Mouse (Mus musculus) embryonic facial prominence, embryonic 11.5 days (tissue): Measurements from ENCODE around the gene Ddx54. TPM values are rescaled to one million over a fixed set of nuclear protein-coding genes. Genes with fewer than 3 reads are reported as not detected.
A peak's percentile ranks its signal among the peaks of the same experiment; 100 is the strongest.

Experiments used
- ATAC-seq: fragments of 200-750 bp; cut with Nextera tagmentation; replicated peaks from 2 replicates; pipeline ENCODE4 v1.8.0; 2017; ENCODE audit warnings: low read depth; ENCODE audit not compliant: insufficient number of reproducible peaks, low FRiP score, low TSS enrichment
- DNase-seq: peaks from one replicate; pipeline ENCODE4 v3.0.0-alpha.2; 2015; ENCODE audit warnings: low spot score
- H3K27ac ChIP-seq: fragments of 300-500 bp; sonication (generic); replicated peaks from 2 replicates; pipeline ENCODE4 v1.5.1; 2014; ENCODE audit warnings: mild to moderate bottlenecking, low read depth, low read length, control low read depth
- H3K27me3 ChIP-seq: fragments of 300-500 bp; sonication (generic); 2 replicates; pipeline ENCODE4 v1.6.1; 2014; ENCODE audit warnings: mild to moderate bottlenecking, low read length, moderate library complexity, mixed read lengths; ENCODE audit not compliant: control insufficient read depth, insufficient read depth
- H3K36me3 ChIP-seq: fragments of 300-500 bp; sonication (generic); replicated peaks from 2 replicates; pipeline ENCODE4 v1.6.1; 2014; ENCODE audit warnings: low read depth, mild to moderate bottlenecking, low read length, moderate library complexity, mixed read lengths; ENCODE audit not compliant: control insufficient read depth, insufficient read depth
- H3K4me1 ChIP-seq: fragments of 300-500 bp; sonication (generic); 2 replicates; pipeline ENCODE4 v1.6.1; 2014; ENCODE audit warnings: low read length, mixed read lengths; ENCODE audit not compliant: control insufficient read depth, insufficient read depth
- H3K4me2 ChIP-seq: fragments of 300-500 bp; sonication (generic); 2 replicates; pipeline ENCODE4 v1.6.1; 2014; ENCODE audit warnings: low read depth, mild to moderate bottlenecking, control low read depth, low read length, moderate library complexity
- H3K4me3 ChIP-seq: fragments of 300-500 bp; sonication (generic); 2 replicates; pipeline ENCODE4 v1.5.1; 2014; ENCODE audit warnings: low read depth, low read length, control low read depth
- H3K9ac ChIP-seq: fragments of 300-500 bp; sonication (generic); replicated peaks from 2 replicates; pipeline ENCODE4 v1.6.1; 2014; ENCODE audit warnings: mild to moderate bottlenecking, control low read depth, low read length
- H3K9me3 ChIP-seq: fragments of 300-500 bp; sonication (generic); replicated peaks from 2 replicates; pipeline ENCODE4 v1.6.1; 2016; ENCODE audit warnings: mild to moderate bottlenecking, low read length, inconsistent platforms, mixed read lengths; ENCODE audit not compliant: control insufficient read depth
- WGBS: fragments of 180-500 bp; shearing (Covaris S2); extraction: QIAGEN DNeasy Blood & Tissue Kit; methylation state at CpG from one replicate; pipeline ENCODE4 v1.1.7; 2014; 5-methylcytosine and 5-hydroxymethylcytosine counted together
- polyA plus RNA-seq: library from polyadenylated mRNA; unstranded; fragments of >200 nt; fragmentation: Nextera tagmentation; extraction: Ambion mirVana; gene quantifications from 2 replicates; pipeline ENCODE4 v1.2.1, GENCODE M21; 2014

The Ddx54 gene
- polyA plus RNA-seq, 1 experiment from 2014 or later, result 28.9 TPM

DNA sequence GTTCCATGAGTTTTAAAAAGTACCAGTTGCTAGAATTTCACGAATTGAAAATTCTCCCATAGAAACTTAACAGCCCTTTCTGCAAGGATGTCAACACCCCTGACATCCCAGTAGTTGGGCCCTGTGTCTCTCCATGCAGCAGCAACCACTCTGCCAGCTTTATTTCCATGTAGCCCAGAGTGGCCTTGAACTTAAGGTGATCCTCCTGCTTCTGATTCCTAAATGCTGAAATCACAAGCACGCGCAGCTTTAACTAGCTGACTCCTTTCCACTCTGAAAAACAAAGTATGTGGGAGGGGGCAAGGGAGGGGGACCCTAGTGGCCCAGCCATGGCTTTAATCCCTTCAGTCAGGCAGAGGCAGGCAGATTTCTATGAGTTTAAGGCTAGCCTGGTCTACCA is 5.2 kb upstream of the Ddx54 start:
- H3K36me3 ChIP-seq, result no peaks in the 10 kb centered on the region
- DNase-seq, result no peak
- ATAC-seq, result no peak
- no peak overlapping the region for H3K27ac ChIP-seq
- H3K4me1 ChIP-seq, result peaks cover 3% of the 10 kb centered on the region
- WGBS, result 76% methylated on average over 3 of the region's 3 CpGs
- no peak overlapping the region for H3K4me3 ChIP-seq
- no peak overlapping the region for H3K9ac ChIP-seq
- H3K27me3 ChIP-seq, result no peaks in the 10 kb centered on the region
- H3K4me2 ChIP-seq, result no peak overlapping the region
- H3K9me3 ChIP-seq, result no peaks in the 10 kb centered on the region

DNA sequence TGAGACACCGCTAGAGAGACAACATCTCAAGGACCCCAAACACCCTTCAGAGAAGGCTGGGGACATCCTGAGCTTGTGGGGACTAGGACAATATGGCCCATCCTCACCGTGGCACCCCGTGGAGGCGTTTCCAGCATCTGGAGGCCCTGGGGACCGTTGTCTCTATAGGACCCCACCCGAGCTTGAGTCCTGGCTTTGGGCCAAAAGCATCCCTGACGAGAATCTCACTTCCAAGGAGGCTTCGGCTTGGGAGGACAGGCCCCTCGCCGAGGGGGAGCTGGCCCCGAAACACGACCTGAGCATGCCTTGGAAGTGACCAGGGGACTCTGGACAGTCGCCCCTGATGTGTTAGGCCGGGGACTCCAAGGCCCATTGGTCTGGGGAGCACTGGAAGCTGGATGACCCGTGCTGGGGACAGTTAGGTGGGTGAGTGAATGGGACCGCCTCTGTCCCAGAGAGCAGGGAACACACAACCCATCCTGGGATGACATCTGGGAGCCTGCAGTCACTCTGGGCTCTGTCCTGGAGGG is 3.2 kb upstream of the Ddx54 start:
- no peak overlapping the region for H3K4me2 ChIP-seq

DNA sequence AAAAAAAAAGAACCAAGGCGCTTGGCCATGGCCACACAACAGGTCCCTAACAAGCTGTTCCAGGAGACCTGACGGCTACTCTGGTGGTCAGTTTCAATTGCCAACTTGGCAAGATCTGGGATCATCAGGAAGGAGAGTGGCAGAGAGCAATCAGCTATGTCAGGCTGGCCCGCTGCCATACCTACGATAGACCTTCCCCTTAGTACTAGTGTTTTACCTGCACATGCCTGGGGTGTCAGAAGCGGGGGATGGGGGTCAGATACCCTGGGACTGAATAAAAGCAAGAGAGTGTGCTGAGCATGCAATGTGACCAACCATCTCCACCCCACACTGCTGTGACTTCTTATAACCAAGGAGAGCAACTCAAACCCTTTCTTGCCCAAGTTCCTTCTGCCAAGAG is 1.6 kb upstream of the Ddx54 start:
- Histone ChIP-seq H3K4me3 (no peak overlapping the region), H3K4me2 (no peak overlapping the region), H3K27ac (no peak overlapping the region), H3K27me3 (no peaks in the 10 kb centered on the region), H3K4me1 (peaks cover 3% of the 10 kb centered on the region), H3K9ac (no peak overlapping the region; the same call in 1 of the 2 replicates), H3K36me3 (no peaks in the 10 kb centered on the region), H3K9me3 (no peaks in the 10 kb centered on the region)
- DNase-seq (no peak), ATAC-seq (no peak)
- WGBS, result 94% methylated on average over 5 of the region's 5 CpGs

More for the DNA sequence above, 3.2 kb upstream of the Ddx54 start:
- DNase-seq, result no peak
- peaks cover 3% of the 10 kb centered on the region for H3K4me1 ChIP-seq
- no peak overlapping the region for H3K9ac ChIP-seq
- WGBS, result 90% methylated on average over 16 of the region's 16 CpGs
- H3K27ac ChIP-seq, result no peak overlapping the region
- H3K36me3 ChIP-seq, result no peaks in the 10 kb centered on the region
- ATAC-seq, result no peak
- no peaks in the 10 kb centered on the region for H3K27me3 ChIP-seq
- H3K9me3 ChIP-seq, result no peaks in the 10 kb centered on the region
- H3K4me3 ChIP-seq, result no peak overlapping the region

DNA sequence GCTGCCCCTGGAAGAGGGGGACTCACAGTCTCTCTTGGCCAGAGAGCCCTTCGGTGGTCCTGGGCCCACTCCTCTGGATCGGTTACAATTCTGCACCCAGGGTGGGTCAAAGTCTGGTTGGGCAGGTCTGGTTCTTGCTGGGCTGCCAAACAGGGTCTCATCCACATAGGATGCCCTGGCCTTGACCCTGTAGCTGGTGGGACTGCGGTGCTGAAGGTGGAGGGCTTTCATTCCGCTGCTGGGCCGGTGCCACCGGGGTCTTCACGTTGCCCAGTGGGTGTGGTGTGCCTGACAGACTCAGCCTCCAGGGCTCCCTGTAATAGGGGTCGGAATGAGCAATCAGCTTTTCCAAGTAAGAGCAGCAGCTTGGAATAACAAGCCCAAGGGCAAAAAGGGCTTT is 1.1 kb upstream of the Ddx54 start:
- Histone ChIP-seq H3K36me3 (no peaks in the 10 kb centered on the region), H3K27ac (no peak overlapping the region), H3K4me2 (peak overlapping the region; percentile 79), H3K4me3 (peak overlapping the region; percentile 75), H3K27me3 (no peaks in the 10 kb centered on the region), H3K4me1 (peaks cover 3% of the 10 kb centered on the region), H3K9ac (peak overlapping the region; percentile 43; the same call in 1 of the 2 replicates), H3K9me3 (no peaks in the 10 kb centered on the region)
- DNase-seq (no peak), ATAC-seq (no peak)
- 44% methylated on average over 8 of the region's 8 CpGs for WGBS

DNA sequence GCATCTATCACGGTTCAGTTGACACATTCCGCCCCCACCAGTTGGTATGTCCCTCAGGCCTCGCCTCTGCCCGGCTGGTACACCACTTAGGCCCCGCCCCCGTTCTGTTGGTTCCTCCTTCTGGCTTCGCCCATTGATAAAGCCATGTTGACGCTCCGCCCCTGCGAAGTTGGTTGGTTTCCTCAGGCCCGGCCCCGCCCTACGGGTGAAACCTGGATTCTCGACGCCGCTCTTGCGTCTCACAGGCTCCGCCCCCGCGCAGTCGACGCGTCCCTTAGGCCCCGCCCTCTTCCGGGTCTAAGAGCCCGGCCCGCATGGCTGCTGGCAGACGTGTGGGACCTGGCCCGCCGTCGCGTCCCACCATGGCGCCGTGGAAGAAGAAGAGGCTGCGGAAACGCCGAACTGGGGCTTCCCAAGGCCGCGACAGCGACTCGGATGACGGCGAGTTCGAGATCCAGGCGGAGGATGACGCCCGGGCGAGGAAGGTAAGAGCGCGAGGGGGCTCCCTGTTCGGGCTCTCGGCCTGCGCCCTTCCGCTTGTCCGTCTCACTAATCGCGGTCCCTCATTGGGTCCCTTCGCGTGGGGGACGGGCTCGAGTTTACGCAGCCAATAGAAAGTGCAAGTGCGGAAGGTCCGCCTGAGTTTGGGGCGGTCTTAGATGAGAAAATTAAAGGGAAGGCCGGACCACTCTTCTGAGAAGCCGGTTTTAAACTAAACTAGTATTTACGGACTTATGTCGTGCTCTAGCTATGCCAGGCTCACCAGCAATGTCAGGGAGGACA is 474 bp downstream of the Ddx54 start:
- Histone ChIP-seq H3K4me1 (peaks cover 3% of the 10 kb centered on the region), H3K36me3 (no peaks in the 10 kb centered on the region; the same call in none of the 2 replicates), H3K4me3 (peak overlapping the region; percentile 75), H3K9me3 (no peaks in the 10 kb centered on the region), H3K27me3 (no peaks in the 10 kb centered on the region), H3K4me2 (peak overlapping the region; percentile 79), H3K9ac (peak overlapping the region; percentile 67), H3K27ac (no peak overlapping the region; the same call in 1 of the 2 replicates)
- WGBS, result under 1% methylated on average over 69 of the region's 69 CpGs
- ATAC-seq, result peak; percentile 88
- peak; percentile 100 for DNase-seq

DNA sequence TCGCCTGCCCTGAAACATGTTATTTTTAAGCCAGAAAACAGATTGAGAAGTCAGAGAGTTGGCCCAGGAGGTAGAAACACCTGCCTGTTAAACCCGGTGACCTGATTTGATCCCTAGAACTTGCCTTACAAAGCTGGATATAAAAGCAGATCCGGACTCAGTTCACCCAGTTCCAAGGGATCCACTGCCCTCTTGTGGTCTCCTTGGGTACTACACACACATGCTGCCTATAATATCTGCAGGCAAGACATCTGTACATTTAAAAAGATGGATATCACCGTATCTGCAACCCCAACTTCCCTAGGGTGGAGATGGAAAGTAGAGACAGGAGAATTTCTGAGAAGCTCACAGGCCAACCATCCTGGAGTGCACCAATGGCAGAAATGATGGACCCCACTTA is 3.4 kb downstream of the Ddx54 start:
- peaks cover 7% of the 10 kb centered on the region for H3K36me3 ChIP-seq

DNA sequence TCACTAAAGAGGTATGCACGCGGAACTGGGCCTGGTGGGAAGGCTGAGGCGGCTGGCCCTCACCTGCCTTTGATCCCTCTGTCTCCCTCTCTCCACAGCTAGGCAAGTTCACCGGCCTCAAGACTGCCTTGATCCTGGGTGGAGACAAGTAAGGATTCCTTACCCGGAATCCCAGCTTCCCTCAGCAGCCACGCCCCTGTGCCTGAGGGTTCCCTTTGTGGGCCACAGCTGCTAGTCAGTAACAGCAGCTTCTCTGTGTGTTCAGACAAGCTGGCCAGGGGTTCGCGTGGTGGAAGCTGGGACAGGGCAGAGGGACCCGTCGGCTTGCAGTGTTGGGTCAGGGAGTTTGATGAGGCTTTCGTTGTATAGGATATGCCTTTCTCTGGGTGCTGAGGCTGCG is 6.2 kb downstream of the Ddx54 start:
- Histone ChIP-seq H3K9ac (no peak overlapping the region), H3K27me3 (no peaks in the 10 kb centered on the region), H3K4me3 (no peak overlapping the region), H3K27ac (no peak overlapping the region), H3K4me2 (no peak overlapping the region), H3K9me3 (no peaks in the 10 kb centered on the region), H3K36me3 (peaks cover 12% of the 10 kb centered on the region), H3K4me1 (no peaks in the 10 kb centered on the region)
- no peak for ATAC-seq
- 81% methylated on average over 12 of the region's 12 CpGs for WGBS
- DNase-seq, result no peak

More for the DNA sequence above, 3.4 kb downstream of the Ddx54 start:
- no peak overlapping the region for H3K4me2 ChIP-seq
- WGBS, result 97% methylated on average over 4 of the region's 4 CpGs
- ATAC-seq, result no peak
- no peaks in the 10 kb centered on the region for H3K27me3 ChIP-seq
- H3K27ac ChIP-seq, result no peak overlapping the region
- peak; percentile 45 for DNase-seq
- no peak overlapping the region for H3K4me3 ChIP-seq
- H3K9ac ChIP-seq, result no peak overlapping the region
- no peaks in the 10 kb centered on the region for H3K9me3 ChIP-seq
- H3K4me1 ChIP-seq, result peaks cover 3% of the 10 kb centered on the region

DNA sequence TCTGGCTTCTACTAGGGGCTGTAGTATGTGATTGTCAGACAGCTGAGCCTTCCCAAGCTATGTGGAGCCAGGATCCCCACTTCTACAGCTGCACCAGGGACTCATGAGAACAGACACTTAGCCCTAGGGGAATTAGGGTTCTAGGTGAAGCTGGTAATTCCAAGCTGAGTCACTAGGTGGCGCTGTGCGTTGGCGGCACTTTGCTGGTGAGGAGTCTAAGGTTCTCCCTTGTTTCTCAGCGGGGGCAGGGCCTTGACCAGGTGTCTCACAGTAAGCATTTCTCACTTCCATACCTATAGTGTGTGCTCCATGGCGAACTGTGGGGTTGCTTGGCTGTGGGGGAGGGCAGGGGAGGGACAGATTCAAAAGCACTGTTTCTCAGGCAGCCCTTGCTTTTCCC is 6.7 kb downstream of the Ddx54 start:
- H3K4me2 ChIP-seq, result no peak overlapping the region
- no peaks in the 10 kb centered on the region for H3K4me1 ChIP-seq
- no peaks in the 10 kb centered on the region for H3K27me3 ChIP-seq
- no peak overlapping the region for H3K27ac ChIP-seq
- no peak overlapping the region for H3K9ac ChIP-seq
- no peak for ATAC-seq
- whole genome bisulfite sequencing, result 26% methylated on average over 5 of the region's 5 CpGs
- no peak overlapping the region for H3K4me3 ChIP-seq
- no peaks in the 10 kb centered on the region for H3K9me3 ChIP-seq
- peaks cover 15% of the 10 kb centered on the region for H3K36me3 ChIP-seq
- DNase-seq, result peak; percentile 75
